Mouse (Mus musculus): ENCODE data around the gene Gnb4. TPM values are rescaled to one million over a fixed set of nuclear protein-coding genes. Genes with fewer than 3 reads are reported as not detected.

Gnb4 gene
- polyA plus RNA-seq, 1 experiment from 2014 or later: 47.3 TPM

DNA sequence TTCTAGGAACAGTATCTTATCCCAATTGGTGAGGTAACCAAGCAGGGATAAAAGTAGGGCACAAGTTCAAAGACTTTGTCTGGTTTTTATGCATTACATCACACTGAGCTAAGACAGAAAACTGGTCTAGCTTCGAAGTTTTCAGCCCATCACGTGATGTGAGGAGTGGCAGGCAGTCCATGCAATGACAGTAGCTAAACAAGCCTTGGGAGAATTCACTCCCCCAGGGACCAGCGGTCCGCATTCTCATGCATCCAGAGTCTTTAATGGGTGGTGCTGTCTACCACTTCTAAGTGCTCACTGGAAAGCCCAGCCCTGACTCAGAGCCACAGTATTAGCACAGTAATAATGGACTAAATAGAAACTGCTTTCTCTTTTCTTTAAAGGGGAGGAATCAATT is 13.8 kb upstream of the Gnb4 start:
- DNase-seq (ENCODE audit: low spot score) (no peak), ATAC-seq (replicated peaks; ENCODE audit: insufficient number of reproducible peaks, low FRiP score, low TSS enrichment, low read depth) (no peak)
- no peaks in the 10 kb centered on the region for H3K4me1 ChIP-seq (ENCODE audit: control insufficient read depth, insufficient read depth, low read length)
- H3K36me3 ChIP-seq (replicated peaks; ENCODE audit: control insufficient read depth, insufficient read depth, low read depth, low read length): no peaks in the 10 kb centered on the region
- no peaks in the 10 kb centered on the region for H3K9me3 ChIP-seq (replicated peaks; ENCODE audit: control insufficient read depth, low read length)
- H3K27me3 ChIP-seq (ENCODE audit: control insufficient read depth, insufficient read depth, low read length): no peaks in the 10 kb centered on the region
- H3K27ac ChIP-seq (replicated peaks; ENCODE audit: low read depth, low read length): no peak overlapping the region
- H3K4me3 ChIP-seq (ENCODE audit: low read depth, low read length): no peak overlapping the region
- H3K4me2 ChIP-seq (ENCODE audit: low read depth, low read length): no peak overlapping the region
- no peak overlapping the region for H3K9ac ChIP-seq (replicated peaks; ENCODE audit: low read length)
- WGBS: 73% methylated on average over 4 of the region's 4 CpGs

- Histone ChIP-seq H3K4me2 (ENCODE audit: low read depth, low read length) (no peak overlapping the region), H3K9me3 (replicated peaks; ENCODE audit: control insufficient read depth, low read length) (no peaks in the 10 kb centered on the region), H3K4me1 (ENCODE audit: control insufficient read depth, insufficient read depth, low read length) (no peaks in the 10 kb centered on the region), H3K4me3 (ENCODE audit: low read depth, low read length) (no peak overlapping the region), H3K9ac (replicated peaks; ENCODE audit: low read length) (no peak overlapping the region), H3K36me3 (replicated peaks; ENCODE audit: control insufficient read depth, insufficient read depth, low read depth, low read length) (no peaks in the 10 kb centered on the region), H3K27ac (replicated peaks; ENCODE audit: low read depth, low read length) (no peak overlapping the region), H3K27me3 (ENCODE audit: control insufficient read depth, insufficient read depth, low read length) (no peaks in the 10 kb centered on the region)
- 70% methylated on average over 7 of the region's 7 CpGs for WGBS
- ATAC-seq (replicated peaks; ENCODE audit: insufficient number of reproducible peaks, low FRiP score, low TSS enrichment, low read depth) (no peak), DNase-seq (ENCODE audit: low spot score) (no peak)
Observed at GRCm38 (mm10) chr3:32628141-32628540, 11.8 kb upstream of the Gnb4 start.

- Histone ChIP-seq H3K27me3 (ENCODE audit: control insufficient read depth, insufficient read depth, low read length) (no peaks in the 10 kb centered on the region), H3K4me1 (ENCODE audit: control insufficient read depth, insufficient read depth, low read length) (no peaks in the 10 kb centered on the region), H3K27ac (replicated peaks; ENCODE audit: low read depth, low read length) (no peak overlapping the region), H3K9me3 (replicated peaks; ENCODE audit: control insufficient read depth, low read length) (no peaks in the 10 kb centered on the region), H3K36me3 (replicated peaks; ENCODE audit: control insufficient read depth, insufficient read depth, low read depth, low read length) (no peaks in the 10 kb centered on the region), H3K9ac (replicated peaks; ENCODE audit: low read length) (no peak overlapping the region), H3K4me3 (ENCODE audit: low read depth, low read length) (no peak overlapping the region), H3K4me2 (ENCODE audit: low read depth, low read length) (no peak overlapping the region)
- ATAC-seq (replicated peaks; ENCODE audit: insufficient number of reproducible peaks, low FRiP score, low TSS enrichment, low read depth): no peak
- 90% methylated on average over 3 of the region's 3 CpGs for WGBS
- DNase-seq (ENCODE audit: low spot score): no peak
Observed at GRCm38 (mm10) chr3:32622106-32622505, 5.7 kb upstream of the Gnb4 start.

GRCm38 (mm10) chr3:32621658-32622057 is 5.3 kb upstream of the Gnb4 start:
- H3K27ac ChIP-seq (replicated peaks; ENCODE audit: low read depth, low read length): no peak overlapping the region
- no peak overlapping the region for H3K4me3 ChIP-seq (ENCODE audit: low read depth, low read length)
- no peak overlapping the region for H3K4me2 ChIP-seq (ENCODE audit: low read depth, low read length)
- no peaks in the 10 kb centered on the region for H3K4me1 ChIP-seq (ENCODE audit: control insufficient read depth, insufficient read depth, low read length)
- no peaks in the 10 kb centered on the region for H3K9me3 ChIP-seq (replicated peaks; ENCODE audit: control insufficient read depth, low read length)
- H3K9ac ChIP-seq (replicated peaks; ENCODE audit: low read length): no peak overlapping the region
- ATAC-seq (replicated peaks; ENCODE audit: insufficient number of reproducible peaks, low FRiP score, low TSS enrichment, low read depth): no peak
- H3K27me3 ChIP-seq (ENCODE audit: control insufficient read depth, insufficient read depth, low read length): no peaks in the 10 kb centered on the region
- 97% methylated on average over 1 of the region's 1 CpGs for WGBS
- DNase-seq (ENCODE audit: low spot score): no peak
- H3K36me3 ChIP-seq (replicated peaks; ENCODE audit: control insufficient read depth, insufficient read depth, low read depth, low read length): no peaks in the 10 kb centered on the region

DNA sequence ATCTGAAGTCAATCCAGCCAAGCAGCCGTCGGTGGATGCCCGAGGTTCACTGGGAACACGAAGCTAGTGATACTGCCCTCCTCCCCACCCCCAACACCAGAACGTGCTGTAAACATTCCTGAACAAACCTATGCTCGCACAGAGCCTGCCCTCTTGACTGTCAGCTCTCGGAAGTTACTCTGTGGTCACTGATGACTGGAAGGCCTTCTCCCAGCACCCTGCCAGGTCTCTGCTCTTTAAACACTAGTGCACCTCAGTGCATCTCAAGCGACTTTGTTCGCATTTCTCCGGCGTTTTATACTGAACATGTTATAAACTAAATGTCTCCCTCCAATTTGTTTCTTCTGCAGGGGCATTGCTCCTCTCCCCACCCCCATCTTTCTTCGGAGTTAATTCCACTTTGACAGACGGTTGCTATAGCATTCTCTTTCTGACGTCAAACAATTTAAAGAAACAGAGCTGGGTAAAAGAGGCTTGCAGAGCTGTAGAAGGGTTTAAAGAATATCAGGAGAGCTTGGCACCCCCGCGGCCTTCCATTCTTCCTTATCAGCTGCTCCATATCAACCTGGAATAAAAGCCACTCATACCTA is 763 bp upstream of the Gnb4 start:
- Histone ChIP-seq H3K4me2 (ENCODE audit: low read depth, low read length) (peak overlapping the region; percentile 49), H3K27me3 (ENCODE audit: control insufficient read depth, insufficient read depth, low read length) (no peaks in the 10 kb centered on the region), H3K27ac (replicated peaks; ENCODE audit: low read depth, low read length) (no peak overlapping the region), H3K9ac (replicated peaks; ENCODE audit: low read length) (peak overlapping the region; percentile 68), H3K4me1 (ENCODE audit: control insufficient read depth, insufficient read depth, low read length) (no peaks in the 10 kb centered on the region), H3K4me3 (ENCODE audit: low read depth, low read length) (peak overlapping the region; percentile 65), H3K9me3 (replicated peaks; ENCODE audit: control insufficient read depth, low read length) (no peaks in the 10 kb centered on the region), H3K36me3 (replicated peaks; ENCODE audit: control insufficient read depth, insufficient read depth, low read depth, low read length) (no peaks in the 10 kb centered on the region)
- 22% methylated on average over 16 of the region's 16 CpGs for WGBS
- ATAC-seq (replicated peaks; ENCODE audit: insufficient number of reproducible peaks, low FRiP score, low TSS enrichment, low read depth) (0 out of 2 replicates have a peak, but pooled peaks have one; percentile 18), DNase-seq (ENCODE audit: low spot score) (peak; percentile 21)

DNA sequence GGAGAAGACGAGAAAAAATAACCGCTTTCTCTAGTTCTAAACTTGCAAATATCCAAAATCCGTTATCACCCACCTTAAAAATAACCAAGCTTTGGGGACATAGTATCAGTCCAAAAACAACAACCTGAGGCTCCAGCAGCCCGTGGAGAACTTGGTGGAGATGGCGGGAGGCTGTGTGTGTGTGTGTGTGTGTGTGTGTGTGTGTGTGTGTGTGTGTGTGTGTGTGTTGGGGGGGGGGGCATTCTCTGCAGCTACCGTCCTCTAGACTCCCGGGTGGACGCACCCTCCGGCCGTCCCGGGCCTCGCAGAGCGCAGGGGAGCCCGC is 417 bp downstream of the Gnb4 start:
- DNase-seq (ENCODE audit: low spot score) (no peak), ATAC-seq (replicated peaks; ENCODE audit: insufficient number of reproducible peaks, low FRiP score, low TSS enrichment, low read depth) (no peak; the same call in none of the 2 replicates)
- Histone ChIP-seq H3K9me3 (replicated peaks; ENCODE audit: control insufficient read depth, low read length) (no peaks in the 10 kb centered on the region), H3K4me3 (ENCODE audit: low read depth, low read length) (peak overlapping the region; percentile 65), H3K4me1 (ENCODE audit: control insufficient read depth, insufficient read depth, low read length) (no peaks in the 10 kb centered on the region), H3K27me3 (ENCODE audit: control insufficient read depth, insufficient read depth, low read length) (no peaks in the 10 kb centered on the region), H3K27ac (replicated peaks; ENCODE audit: low read depth, low read length) (no peak overlapping the region), H3K4me2 (ENCODE audit: low read depth, low read length) (peak overlapping the region; percentile 49), H3K36me3 (replicated peaks; ENCODE audit: control insufficient read depth, insufficient read depth, low read depth, low read length) (no peaks in the 10 kb centered on the region), H3K9ac (replicated peaks; ENCODE audit: low read length) (peak overlapping the region; percentile 68)
- WGBS: 17% methylated on average over 9 of the region's 14 CpGs

- Histone ChIP-seq H3K27ac (replicated peaks; ENCODE audit: low read depth, low read length) (no peak overlapping the region), H3K9ac (replicated peaks; ENCODE audit: low read length) (no peak overlapping the region), H3K36me3 (replicated peaks; ENCODE audit: control insufficient read depth, insufficient read depth, low read depth, low read length) (no peaks in the 10 kb centered on the region), H3K27me3 (ENCODE audit: control insufficient read depth, insufficient read depth, low read length) (no peaks in the 10 kb centered on the region), H3K4me2 (ENCODE audit: low read depth, low read length) (peak overlapping the region; percentile 49), H3K4me3 (ENCODE audit: low read depth, low read length) (peak overlapping the region; percentile 65; the same call in 1 of the 2 replicates), H3K4me1 (ENCODE audit: control insufficient read depth, insufficient read depth, low read length) (no peaks in the 10 kb centered on the region), H3K9me3 (replicated peaks; ENCODE audit: control insufficient read depth, low read length) (no peaks in the 10 kb centered on the region)
- 73% methylated on average over 5 of the region's 5 CpGs for WGBS
- DNase-seq (ENCODE audit: low spot score) (no peak), ATAC-seq (replicated peaks; ENCODE audit: insufficient number of reproducible peaks, low FRiP score, low TSS enrichment, low read depth) (no peak)
Observed at GRCm38 (mm10) chr3:32615376-32615775, 1.0 kb downstream of the Gnb4 start.

DNA sequence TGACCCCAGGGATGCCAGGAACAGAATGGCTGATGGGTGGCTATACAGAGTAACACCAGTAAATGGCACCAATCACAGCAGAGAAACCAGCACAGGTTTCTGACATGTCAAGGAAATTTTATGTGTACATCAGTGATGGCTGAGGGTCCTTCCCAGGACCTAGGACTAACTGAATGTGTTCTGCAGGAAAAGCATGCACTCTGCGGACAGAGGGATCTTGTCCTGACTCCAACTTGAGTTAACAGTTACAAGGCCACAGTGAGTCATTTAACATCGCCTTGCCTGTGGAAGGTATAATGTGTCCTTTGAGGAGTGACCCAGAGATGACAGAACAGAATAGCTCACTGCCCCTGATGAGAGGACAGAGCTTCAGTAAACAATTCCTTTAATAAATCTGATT is 1.6 kb downstream of the Gnb4 start:
- H3K27ac ChIP-seq (replicated peaks; ENCODE audit: low read depth, low read length): no peak overlapping the region
- no peaks in the 10 kb centered on the region for H3K36me3 ChIP-seq (replicated peaks; ENCODE audit: control insufficient read depth, insufficient read depth, low read depth, low read length)
- H3K4me3 ChIP-seq (ENCODE audit: low read depth, low read length): no peak overlapping the region
- no peak for DNase-seq (ENCODE audit: low spot score)
- no peaks in the 10 kb centered on the region for H3K9me3 ChIP-seq (replicated peaks; ENCODE audit: control insufficient read depth, low read length)
- H3K4me2 ChIP-seq (ENCODE audit: low read depth, low read length): no peak overlapping the region
- no peaks in the 10 kb centered on the region for H3K4me1 ChIP-seq (ENCODE audit: control insufficient read depth, insufficient read depth, low read length)
- H3K9ac ChIP-seq (replicated peaks; ENCODE audit: low read length): no peak overlapping the region
- ATAC-seq (replicated peaks; ENCODE audit: insufficient number of reproducible peaks, low FRiP score, low TSS enrichment, low read depth): no peak
- H3K27me3 ChIP-seq (ENCODE audit: control insufficient read depth, insufficient read depth, low read length): no peaks in the 10 kb centered on the region
- WGBS: 81% methylated on average over 2 of the region's 2 CpGs

Measured in embryonic facial prominence, embryonic 11.5 days (tissue).